Comparison of ENCODE assay signal across 8 mouse cellular contexts in genomic region chr12:52001544-52001943, GRCm38 (mm10). TPM values are rescaled to one million over a fixed set of nuclear protein-coding genes. Genes with fewer than 3 reads are reported as not detected.
A peak's percentile ranks its signal among the peaks of the same experiment; 100 is the strongest.
DNase-seq lines count a peak whose midpoint lies in the region; ATAC-seq and TF ChIP-seq lines count a peak whose summit lies in the region.

No protein-coding gene starts in this region.

- no peaks in the 10 kb centered on the region for H3K4me1 ChIP-seq in forebrain, postnatal 0 days (ENCODE audit: insufficient read depth)
- H3K4me1 ChIP-seq in kidney, adult 2 months (ENCODE audit: control insufficient read depth, insufficient read depth, low read length): no peaks in the 10 kb centered on the region
- H3K4me1 ChIP-seq in liver, embryonic 11.5 days (replicated peaks; ENCODE audit: control insufficient read depth, insufficient read depth, low read length): peaks cover 6% of the 10 kb centered on the region; the same call in 1 of the 2 replicates
- no peaks in the 10 kb centered on the region for H3K4me1 ChIP-seq in neural tube, embryonic 12.5 days

- no peaks in the 10 kb centered on the region for H3K9me3 ChIP-seq in forebrain, postnatal 0 days (ENCODE audit: low read length)
- no peaks in the 10 kb centered on the region for H3K9me3 ChIP-seq in liver, embryonic 11.5 days (ENCODE audit: control insufficient read depth, low read length)
- no peaks in the 10 kb centered on the region for H3K9me3 ChIP-seq in neural tube, embryonic 12.5 days

- peak; percentile 33 for DNase-seq in urinary bladder, postnatal 25 days (ENCODE audit: low spot score)
- DNase-seq in urinary bladder, postnatal 10 days (ENCODE audit: low spot score): no peak
- peak; percentile 66 to 78 for DNase-seq in cerebellum, adult 18-20 months
- peak; percentile 85 for DNase-seq in forebrain, postnatal 0 days
- peak; percentile 86 for DNase-seq in kidney, adult 2 months
- no peak for DNase-seq in liver, embryonic 11.5 days (ENCODE audit: low spot score)
- peak; percentile 55 for DNase-seq in thymus, postnatal 25 days

- H3K4me2 ChIP-seq in forebrain, postnatal 0 days (ENCODE audit: low read depth): no peak overlapping the region
- H3K4me2 ChIP-seq in liver, embryonic 11.5 days: no peak overlapping the region
- no peak overlapping the region for H3K4me2 ChIP-seq in neural tube, embryonic 12.5 days (replicated peaks)

- 14% methylated on average over 4 of the region's 4 CpGs for WGBS in forebrain, postnatal 0 days
- WGBS in kidney, adult 2 months: 7% methylated on average over 4 of the region's 4 CpGs
- WGBS in liver, embryonic 11.5 days: 29% methylated on average over 4 of the region's 4 CpGs
- WGBS in neural tube, embryonic 12.5 days: 37% methylated on average over 4 of the region's 4 CpGs

- H3K36me3 ChIP-seq in forebrain, postnatal 0 days (ENCODE audit: insufficient read depth): peaks cover 6% of the 10 kb centered on the region
- peaks cover 2% of the 10 kb centered on the region for H3K36me3 ChIP-seq in kidney, adult 2 months (ENCODE audit: control insufficient read depth, insufficient read depth, low read length)
- peaks cover 7% of the 10 kb centered on the region for H3K36me3 ChIP-seq in liver, embryonic 11.5 days (ENCODE audit: control insufficient read depth, insufficient read depth, low read length)
- peaks cover 12% of the 10 kb centered on the region for H3K36me3 ChIP-seq in neural tube, embryonic 12.5 days

- no peak overlapping the region for H3K9ac ChIP-seq in forebrain, postnatal 0 days
- no peak overlapping the region for H3K9ac ChIP-seq in liver, embryonic 11.5 days (ENCODE audit: low read depth, low read length)
- no peak overlapping the region for H3K9ac ChIP-seq in neural tube, embryonic 12.5 days

- H3K4me3 ChIP-seq in forebrain, postnatal 0 days (ENCODE audit: low read depth, low read length): no peak overlapping the region
- H3K4me3 ChIP-seq in kidney, adult 2 months (ENCODE audit: insufficient read depth, low read depth, low read length): no peak overlapping the region
- no peak overlapping the region for H3K4me3 ChIP-seq in liver, embryonic 11.5 days (ENCODE audit: low read depth, low read length)
- H3K4me3 ChIP-seq in neural tube, embryonic 12.5 days: no peak overlapping the region

- TF ChIP-seq CTCF in forebrain, postnatal 0 days (IDR thresholded peaks at IDR 0.05; ENCODE audit: low read depth): peak; percentile 87
- no peak for TF ChIP-seq CTCF in kidney, adult 2 months (conservative IDR thresholded peaks at IDR 0.05; ENCODE audit: insufficient read depth, insufficient read length, low read depth, low read length)

- TF ChIP-seq POLR2A in kidney, adult 2 months (IDR thresholded peaks at IDR 0.05; ENCODE audit: low read depth, low read length): no peak

- H3K27ac ChIP-seq in forebrain, postnatal 0 days (ENCODE audit: low read depth, low read length): no peak overlapping the region
- no peak overlapping the region for H3K27ac ChIP-seq in kidney, adult 2 months (ENCODE audit: insufficient read depth, low read depth, low read length)
- H3K27ac ChIP-seq in liver, embryonic 11.5 days (ENCODE audit: low read depth, low read length): no peak overlapping the region
- no peak overlapping the region for H3K27ac ChIP-seq in neural tube, embryonic 12.5 days

- H3K27me3 ChIP-seq in forebrain, postnatal 0 days (ENCODE audit: insufficient read depth, low read length): no peaks in the 10 kb centered on the region
- no peaks in the 10 kb centered on the region for H3K27me3 ChIP-seq in kidney, adult 2 months (replicated peaks; ENCODE audit: control insufficient read depth, insufficient read depth, low read length)
- H3K27me3 ChIP-seq in liver, embryonic 11.5 days (replicated peaks; ENCODE audit: control insufficient read depth, insufficient read depth, low read length): no peaks in the 10 kb centered on the region
- H3K27me3 ChIP-seq in neural tube, embryonic 12.5 days (replicated peaks): no peaks in the 10 kb centered on the region

- ATAC-seq in forebrain, postnatal 0 days: peak; percentile 62
- peak; percentile 48; the same call in 1 of the 2 replicates for ATAC-seq in liver, embryonic 11.5 days (replicated peaks; ENCODE audit: low FRiP score)
- peak; percentile 59; the same call in 1 of the 2 replicates for ATAC-seq in neural tube, embryonic 12.5 days (ENCODE audit: low FRiP score, low read depth)

RNA-seq across cellular contexts. Expression of gene Dtd2, which starts 4.8 kb away (rescaled TPM):
- total RNA-seq in forebrain, postnatal 0 days (2014; rRNA removed): 16.3 and 17.9 TPM in 2 replicates
- polyA plus RNA-seq in forebrain, postnatal 0 days (2015; fragmentation: Nextera tagmentation; extraction: Ambion mirVana): 20.9 and 23.1 TPM in 2 replicates
- polyA plus RNA-seq in kidney, adult 2 months (2012; rRNA removed): 11.2 and 14.6 TPM in 2 replicates
- 31.0 and 33.1 TPM in 2 replicates for polyA plus RNA-seq in liver, embryonic 11.5 days (2014; fragmentation: Nextera tagmentation; extraction: Ambion mirVana)
- 18.9 and 19.7 TPM in 2 replicates for polyA plus RNA-seq in neural tube, embryonic 12.5 days (2016; fragmentation: Nextera tagmentation; extraction: Ambion mirVana)

RNA-seq across cellular contexts. Expression of gene Gpr33, which starts 26.3 kb away (rescaled TPM):
- total RNA-seq in forebrain, postnatal 0 days (2014; rRNA removed): not detected in 2 replicates
- polyA plus RNA-seq in forebrain, postnatal 0 days (2015; fragmentation: Nextera tagmentation; extraction: Ambion mirVana): not detected in 2 replicates
- 0.08 and 0.11 TPM in 2 replicates for polyA plus RNA-seq in kidney, adult 2 months (2012; rRNA removed)
- not detected in 2 replicates for polyA plus RNA-seq in liver, embryonic 11.5 days (2014; fragmentation: Nextera tagmentation; extraction: Ambion mirVana)
- not detected in 2 replicates for polyA plus RNA-seq in neural tube, embryonic 12.5 days (2016; fragmentation: Nextera tagmentation; extraction: Ambion mirVana)

RNA-seq across cellular contexts. Expression of gene Heatr5a, which starts 30.4 kb away (rescaled TPM):
- total RNA-seq in forebrain, postnatal 0 days (2014; rRNA removed): 14.5 and 15.0 TPM in 2 replicates
- polyA plus RNA-seq in forebrain, postnatal 0 days (2015; fragmentation: Nextera tagmentation; extraction: Ambion mirVana): 1.3 and 2.0 TPM in 2 replicates
- 13.4 and 21.0 TPM in 2 replicates for polyA plus RNA-seq in kidney, adult 2 months (2012; rRNA removed)
- 18.3 and 18.9 TPM in 2 replicates for polyA plus RNA-seq in liver, embryonic 11.5 days (2014; fragmentation: Nextera tagmentation; extraction: Ambion mirVana)
- polyA plus RNA-seq in neural tube, embryonic 12.5 days (2016; fragmentation: Nextera tagmentation; extraction: Ambion mirVana): 7.8 and 8.5 TPM in 2 replicates

Comparison
In these comparisons a context has a peak if more than half of its experiments do, and no peak if none do; other contexts are left out.
1. DNase-seq: peak in urinary bladder, postnatal 25 days (single experiment), cerebellum, adult 18-20 months (2 of 2), forebrain, postnatal 0 days (single experiment), kidney, adult 2 months (single experiment) and thymus, postnatal 25 days (single experiment); none in urinary bladder, postnatal 10 days (single experiment) and liver, embryonic 11.5 days (single experiment).
2. Peak in every context shown above with its lines, with median percentiles within 50 percentile points of each other: ATAC-seq.